Mouse (Mus musculus) layer of hippocampus, postnatal 25 days (tissue): Measurements from ENCODE around the gene C1ql1. TPM values are rescaled to one million over a fixed set of nuclear protein-coding genes. Genes with fewer than 3 reads are reported as not detected.
"Not testable (repeated sequence)": the region's sequence is repeated elsewhere in the genome, so short reads cannot be mapped to it uniquely, and the experiment has no call there.

ENCODE experiments used
- DNase-seq, 2 experiments: peaks; one replicate each; pipeline ENCODE4 v3.0.0; 2022; ENCODE audit warnings: mixed read lengths in 2 of 2, low spot score in 1 of 2; ENCODE audit errors: extremely low spot score in 1 of 2
- total RNA-seq, 2 experiments: library from RNA; stranded (reverse); gene quantifications; 2 replicates each; pipeline ENCODE4 v1.2.3; 2021

The C1ql1 gene
- total RNA-seq = 10 to 100 TPM; 20.7 to 24.6 TPM

DNA sequence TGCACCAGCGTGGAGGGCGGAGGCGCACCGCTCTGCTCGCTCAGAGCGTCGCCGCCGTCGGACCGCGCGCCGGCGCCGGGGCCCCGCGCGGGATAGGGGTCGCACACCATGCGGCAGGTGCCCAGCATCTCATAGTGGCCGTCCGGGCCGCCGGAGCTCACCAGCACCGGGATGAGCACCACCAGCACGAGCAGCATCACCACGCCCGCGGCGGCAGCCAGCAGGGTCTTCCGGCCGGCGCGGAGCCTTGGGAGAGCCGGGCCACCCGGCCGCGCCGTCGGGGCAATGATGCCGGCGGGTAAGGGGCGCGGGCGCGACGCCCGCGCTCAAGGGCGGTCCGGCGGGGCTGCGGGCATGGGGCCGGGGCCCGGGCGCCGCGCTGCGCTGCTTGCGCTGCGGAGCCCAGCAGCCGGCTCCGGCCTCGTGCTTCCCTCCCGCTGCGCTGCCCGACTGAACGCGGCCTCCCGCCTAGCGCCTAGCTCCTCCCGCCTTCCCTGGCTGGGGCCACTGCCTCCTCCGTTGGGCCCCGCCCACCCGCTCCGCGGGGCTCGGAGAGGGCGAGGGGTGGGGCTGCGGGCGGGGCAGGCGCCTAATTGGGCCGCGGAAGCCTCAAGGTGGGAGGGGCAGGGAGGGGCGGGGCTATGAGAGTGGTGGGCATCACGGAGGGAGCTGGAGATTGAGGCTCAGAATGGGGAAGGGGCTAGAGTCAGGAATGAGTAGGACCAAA, at the start of gene C1ql1:
TSS of gene C1ql1 (minus strand) at position 424 of the 727 bp plus-strand sequence.
- DNase-seq = peak in 1 of 2 experiments; percentile 51

DNA sequence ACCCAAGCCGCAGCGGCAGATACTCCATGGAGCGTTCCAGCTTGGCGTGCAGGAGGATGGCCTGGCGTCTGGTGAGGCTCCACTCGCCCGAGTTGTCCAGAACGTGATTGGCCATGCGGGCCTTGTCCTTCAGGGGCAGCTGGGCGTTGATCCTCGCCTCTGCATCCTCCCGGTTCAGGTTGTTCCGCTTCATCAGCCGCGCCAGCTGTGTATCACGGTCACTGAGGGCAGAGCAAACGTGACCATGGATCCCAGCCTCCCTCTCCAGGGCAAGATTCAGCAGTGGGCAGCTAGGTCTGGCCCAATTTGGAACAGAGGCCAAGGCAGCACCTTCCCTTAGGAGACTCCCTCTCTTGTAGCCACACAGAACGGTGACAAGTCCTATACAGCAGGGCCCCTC, 48.5 kb upstream of the C1ql1 start:
- DNase-seq = no peak

DNA sequence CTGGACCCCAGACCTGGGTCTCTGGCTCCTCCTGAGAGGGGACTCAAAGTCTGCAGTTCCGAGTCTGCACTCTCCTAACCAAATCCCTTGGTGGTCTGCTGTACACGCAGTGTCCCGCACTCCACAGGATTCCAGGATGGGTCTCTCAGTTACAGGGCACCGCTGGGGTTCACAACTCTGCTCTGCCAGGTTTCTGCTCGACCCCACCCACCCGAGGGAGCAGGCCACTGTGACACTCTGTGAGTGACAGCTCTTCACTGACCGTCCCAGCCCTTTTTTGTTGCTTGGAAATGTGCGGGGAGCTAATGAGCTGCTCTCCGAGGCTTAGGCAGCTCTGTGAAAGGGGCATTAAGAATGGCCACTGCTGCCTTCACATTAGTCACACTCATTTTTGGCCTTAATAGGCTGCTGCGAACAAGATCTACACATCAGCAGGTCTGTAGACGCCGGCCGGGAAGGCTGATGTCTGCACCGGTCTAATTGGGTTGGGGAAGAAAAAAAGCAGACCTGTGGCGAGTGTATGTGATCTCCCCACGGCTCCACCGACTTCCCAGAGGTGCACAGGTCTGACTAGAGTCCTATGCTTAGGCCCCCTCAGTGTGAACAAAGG, 47.0 kb upstream of the C1ql1 start:
- no peak for DNase-seq

DNA sequence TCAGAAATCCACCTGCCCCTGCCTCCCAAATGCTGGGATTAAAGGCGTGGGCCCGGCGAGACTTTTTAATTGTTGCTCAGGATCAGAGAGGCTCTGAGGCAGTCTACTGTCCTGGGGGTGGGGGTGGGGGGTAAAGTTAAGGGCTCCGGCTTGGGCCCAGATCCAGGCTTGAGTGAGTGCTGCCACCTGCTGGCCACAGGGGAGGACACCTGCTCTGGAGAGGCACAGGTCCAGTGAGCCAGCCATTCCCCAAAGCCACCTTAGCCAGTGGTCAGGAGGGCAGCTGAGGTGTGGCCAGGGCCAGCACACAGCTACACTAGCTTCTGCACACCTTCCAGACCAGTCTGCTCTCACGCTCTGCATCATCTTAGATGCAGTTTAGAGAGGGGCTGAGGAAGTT, 46.5 kb upstream of the C1ql1 start:
- peak; percentile 59 to 87 for DNase-seq

DNA sequence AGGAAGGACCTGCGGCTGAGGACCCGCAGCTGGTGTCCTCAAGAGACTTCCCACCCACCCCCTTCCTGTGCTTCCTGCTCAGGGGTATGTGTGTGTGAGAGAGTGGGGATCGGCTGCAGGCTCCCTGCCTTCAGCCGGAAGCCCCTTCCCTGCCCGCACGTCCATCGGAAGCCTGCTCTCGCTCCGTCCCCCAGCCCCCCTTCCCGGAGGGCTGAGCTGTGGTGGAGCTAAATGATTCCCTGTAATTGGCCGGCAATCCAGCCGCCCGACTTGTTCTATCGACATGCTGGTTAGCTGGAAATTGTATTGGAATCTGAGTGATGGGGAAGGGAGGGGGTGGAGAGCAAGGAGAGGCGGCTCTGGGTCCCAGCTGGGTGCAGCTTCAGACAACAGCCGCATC, 45.2 kb upstream of the C1ql1 start:
- no peak for DNase-seq

DNA sequence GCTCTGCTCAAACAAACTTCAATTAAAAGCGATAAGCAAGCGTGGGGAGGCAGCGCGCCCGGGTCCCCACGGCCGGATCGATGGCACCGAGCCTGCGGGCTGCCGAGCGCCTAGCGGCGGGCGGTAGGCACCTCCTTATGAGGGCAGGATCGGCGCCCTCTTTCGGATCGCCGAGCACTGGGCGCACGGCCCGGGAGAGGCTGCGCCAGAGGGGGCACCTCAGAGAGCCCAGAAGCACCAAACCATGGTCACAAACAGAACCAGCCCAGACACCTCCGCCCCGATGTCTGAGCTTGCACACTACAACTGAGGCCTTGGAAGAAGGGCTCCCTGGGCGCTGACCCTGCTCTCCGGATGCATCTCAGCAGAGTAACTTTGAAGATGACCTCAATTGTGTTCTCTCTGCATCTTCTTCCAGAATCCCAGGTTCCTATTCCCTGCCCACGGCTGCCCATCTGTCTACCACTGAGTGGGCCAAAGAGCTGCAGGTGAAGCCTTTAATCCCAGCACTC, 43.7 kb upstream of the C1ql1 start:
- peak in 1 of 2 experiments; percentile 53 for DNase-seq

DNA sequence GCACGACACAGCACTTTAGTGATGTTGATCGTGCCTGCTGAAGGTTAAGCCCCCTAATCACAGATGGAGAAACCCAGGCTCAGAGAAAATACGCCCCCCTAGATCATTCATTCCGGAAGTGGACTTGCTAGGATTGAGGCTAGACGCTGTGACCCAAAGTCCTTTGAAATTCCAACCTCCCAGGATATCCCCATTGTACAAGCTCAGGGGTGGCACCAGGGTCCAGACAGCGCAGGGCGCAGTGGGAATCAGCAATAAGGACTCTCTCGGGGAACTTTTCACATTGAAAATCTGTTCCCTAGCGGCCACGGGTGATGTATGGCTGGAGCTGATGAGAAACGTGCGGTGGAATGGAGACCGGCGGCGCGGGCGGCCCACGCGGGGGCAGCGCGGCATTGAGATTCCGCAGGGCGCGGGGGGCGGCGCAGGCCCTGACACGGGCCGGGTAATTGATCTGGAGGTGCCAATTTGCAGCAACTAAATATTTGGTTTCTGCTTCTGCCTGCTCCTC, 43.2 kb upstream of the C1ql1 start:
- DNase-seq = no peak

DNA sequence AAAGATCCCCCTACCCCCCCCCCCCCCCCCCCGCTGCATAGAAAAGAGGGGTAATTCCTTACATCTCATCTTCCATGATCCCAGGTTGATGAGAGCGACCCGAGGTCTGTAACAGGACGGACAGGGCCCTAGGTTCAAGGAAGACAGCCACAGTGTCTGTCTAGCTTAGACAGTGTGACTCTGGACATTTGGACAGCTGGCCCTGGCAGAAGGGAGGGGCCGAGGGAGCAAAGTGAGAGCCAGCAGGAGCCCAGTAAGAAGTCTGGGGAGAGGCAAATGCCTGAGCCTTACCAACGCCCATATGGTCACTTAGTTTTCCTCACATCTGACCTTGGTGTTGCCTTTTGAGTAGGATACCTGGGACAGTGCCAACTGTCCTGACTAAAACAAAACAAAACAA, 38.7 kb upstream of the C1ql1 start:
- no peak for DNase-seq

DNA sequence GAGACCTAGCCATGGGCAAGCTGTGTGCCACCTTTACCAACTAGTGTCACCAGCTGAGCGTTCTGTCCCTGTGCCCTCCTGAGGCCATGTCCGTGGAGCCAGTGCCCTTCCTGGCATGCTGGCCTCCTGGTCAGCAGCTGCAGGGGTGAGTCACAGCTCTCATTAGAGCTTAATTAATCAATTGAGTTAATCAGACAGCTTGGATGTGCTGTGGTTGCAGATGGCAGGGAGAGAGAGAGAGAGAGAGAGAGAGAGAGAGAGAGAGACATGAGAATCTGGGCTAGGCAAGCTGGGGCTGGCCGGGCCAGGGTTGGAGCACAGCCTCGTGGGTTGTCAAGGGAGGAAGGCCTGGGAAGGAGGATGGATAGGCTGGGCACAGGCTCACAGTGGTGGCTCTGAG, 38.1 kb upstream of the C1ql1 start:
- no peak for DNase-seq

DNA sequence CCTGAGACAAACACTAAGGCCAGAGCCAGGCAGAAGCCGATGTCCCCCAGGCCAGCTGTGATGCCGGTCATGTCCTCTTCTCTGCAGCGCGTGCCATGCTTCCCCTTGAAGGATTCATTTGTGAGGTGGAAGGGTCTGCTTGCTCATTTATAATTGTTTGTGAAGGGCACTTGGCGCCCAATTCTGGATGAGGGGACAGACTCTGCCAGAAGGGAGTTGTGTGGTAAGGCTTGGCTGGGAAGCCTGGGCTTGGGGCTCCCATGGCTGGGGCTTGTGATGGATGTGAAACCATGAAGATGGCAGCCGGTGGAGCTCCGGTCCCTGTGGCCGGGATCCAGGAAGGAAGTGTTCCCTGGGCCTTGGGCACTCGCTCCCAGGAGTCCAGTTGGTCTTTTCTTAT, 37.6 kb upstream of the C1ql1 start:
- DNase-seq = no peak

DNA sequence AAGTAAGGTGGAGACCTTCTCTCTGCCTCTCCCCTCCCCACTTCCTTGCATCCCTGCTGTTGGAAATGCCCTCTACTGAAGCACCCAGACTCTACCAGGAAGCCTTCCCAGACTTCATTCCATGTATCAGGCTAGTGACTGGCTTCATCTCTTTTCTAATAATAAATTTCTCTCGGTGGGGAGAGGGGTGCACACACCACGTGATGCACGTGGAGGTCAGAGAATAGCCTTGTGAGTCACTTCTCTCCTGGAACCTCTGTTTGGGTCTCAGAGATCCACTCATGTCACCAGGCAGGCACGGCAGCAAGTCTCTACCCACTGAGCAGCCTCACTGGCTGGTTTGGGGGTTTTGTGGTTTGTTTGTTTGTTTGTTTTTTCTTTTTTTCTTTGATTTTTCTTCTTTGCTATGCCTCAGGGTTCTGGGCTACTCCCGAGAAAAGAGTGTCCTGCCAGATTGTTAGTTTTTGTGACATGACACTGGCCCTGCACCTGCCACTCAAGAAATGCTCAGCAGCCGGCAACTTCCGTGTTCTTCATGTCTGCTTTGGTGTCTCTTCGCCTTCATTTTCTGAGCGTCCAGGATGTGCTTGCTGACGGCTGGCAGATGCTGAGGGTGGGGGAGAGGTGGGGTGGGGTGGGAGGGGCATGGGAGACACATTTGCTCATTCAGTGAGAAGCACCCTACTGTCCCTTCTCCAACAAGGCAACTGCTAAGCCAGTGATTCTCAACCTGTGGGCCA, 34.8 kb upstream of the C1ql1 start:
- DNase-seq = no peak

DNA sequence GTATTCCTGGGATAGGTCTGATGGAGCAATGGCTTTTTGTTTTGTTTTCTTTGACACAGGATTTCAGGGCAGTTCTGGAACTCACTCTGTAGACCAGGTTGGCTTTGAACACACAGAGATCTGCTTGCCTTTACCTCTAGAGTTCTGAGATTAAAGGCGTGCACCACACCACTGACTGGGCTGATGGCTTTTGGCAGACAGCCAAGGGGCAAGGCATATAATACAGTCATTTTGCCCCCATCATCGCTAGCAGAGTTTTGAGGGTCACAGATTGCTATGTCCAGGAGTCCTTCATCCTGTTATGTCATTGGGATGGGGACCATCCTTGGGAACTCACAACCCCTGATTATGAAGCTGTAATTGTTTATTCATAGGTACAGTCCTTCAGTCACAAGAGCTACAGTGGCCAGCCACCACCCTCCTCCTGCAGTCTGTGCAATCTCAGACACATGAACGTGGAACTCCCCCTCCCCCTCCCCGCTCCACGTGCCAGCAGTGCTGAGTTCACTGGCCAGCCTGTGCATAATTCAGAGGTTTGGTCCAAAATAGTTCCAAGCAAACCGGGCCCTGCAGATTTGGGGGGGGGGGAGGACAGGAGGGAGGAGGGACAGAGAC, 31.7 kb upstream of the C1ql1 start:
- no peak for DNase-seq

DNA sequence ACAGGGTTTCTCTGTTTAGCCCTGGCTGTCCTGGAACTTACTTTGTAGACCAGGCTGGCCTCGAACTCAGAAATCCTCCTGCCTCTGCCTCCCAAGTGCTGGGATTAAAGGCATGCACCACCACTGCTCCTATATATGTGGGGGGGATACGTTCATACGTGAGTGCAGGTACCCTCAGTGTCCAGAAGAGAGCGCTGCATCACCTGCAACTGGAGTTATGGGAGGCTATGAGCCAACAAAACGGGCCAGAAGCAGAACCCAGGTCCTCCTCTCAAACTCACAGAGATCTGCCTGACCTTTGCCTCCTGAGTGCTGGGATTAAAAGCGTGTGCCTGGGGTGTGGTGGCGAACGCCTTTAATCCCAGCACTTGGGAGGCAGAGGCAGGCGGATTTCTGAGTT, 29.5 kb upstream of the C1ql1 start:
- DNase-seq = not testable (repeated sequence)

DNA sequence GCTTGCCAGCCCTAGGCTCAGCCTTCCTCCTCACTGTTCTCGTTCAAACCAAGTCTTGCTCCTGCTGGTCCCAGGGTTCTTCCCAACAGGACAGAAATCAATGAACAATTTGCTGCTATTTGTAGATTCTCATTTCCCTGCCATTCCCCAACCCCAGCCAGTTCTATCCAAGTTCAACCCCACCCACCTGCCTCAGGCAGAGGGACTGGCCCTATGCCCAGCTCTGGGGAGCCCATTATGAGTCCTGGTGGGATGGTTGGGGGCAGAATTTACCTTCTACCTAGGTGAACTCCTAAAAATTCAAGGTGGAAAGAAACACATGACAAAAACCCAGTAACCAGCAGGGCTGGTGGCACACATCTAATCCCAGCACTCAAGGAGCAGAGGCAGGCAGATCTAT, 25.8 kb upstream of the C1ql1 start:
- DNase-seq = no peak

DNA sequence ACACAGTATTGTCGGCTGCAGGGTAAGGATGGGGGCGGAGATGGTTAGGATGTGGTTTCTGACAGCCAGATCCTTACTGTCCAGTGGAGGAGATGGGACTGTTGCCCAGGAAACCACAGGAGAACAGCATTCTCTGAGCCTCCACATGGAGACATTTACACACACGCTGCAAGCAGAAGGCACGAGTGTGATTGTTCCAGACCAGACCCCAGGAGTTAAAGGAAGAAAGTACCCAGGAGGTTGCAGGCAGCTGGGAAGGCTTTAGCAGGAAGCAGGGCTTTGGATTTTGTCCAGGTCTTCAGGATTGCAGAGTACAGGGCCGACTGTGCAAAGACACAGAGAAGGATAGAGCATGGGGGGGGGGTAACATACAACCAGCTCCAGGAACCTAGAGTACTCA, 25.1 kb upstream of the C1ql1 start:
- DNase-seq = no peak

DNA sequence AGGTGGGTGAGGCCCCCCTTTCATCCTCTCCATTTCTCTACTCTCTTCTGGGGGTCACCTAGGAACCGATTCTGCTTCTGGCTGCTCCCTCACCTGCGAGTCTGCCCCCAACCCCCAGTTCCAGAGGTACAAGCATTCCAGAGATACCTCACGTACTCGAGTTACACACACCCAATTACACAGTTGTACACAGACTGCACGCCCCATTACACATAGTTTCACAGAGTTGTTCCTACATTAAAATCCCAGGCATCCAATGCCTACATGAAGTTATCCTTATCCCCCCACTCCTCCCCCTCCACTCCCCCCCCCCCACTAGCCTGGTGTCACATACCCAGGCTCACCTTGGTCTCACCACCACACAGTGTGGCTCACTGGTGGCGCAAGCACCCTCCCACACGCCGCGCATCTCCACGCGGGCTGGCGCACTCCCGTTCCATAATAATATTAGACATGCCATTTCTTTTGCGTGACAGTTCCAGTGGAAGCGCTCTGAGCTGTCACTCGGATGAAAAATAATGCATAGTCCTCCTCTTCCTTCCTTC, 18.1 kb upstream of the C1ql1 start:
- no peak for DNase-seq

DNA sequence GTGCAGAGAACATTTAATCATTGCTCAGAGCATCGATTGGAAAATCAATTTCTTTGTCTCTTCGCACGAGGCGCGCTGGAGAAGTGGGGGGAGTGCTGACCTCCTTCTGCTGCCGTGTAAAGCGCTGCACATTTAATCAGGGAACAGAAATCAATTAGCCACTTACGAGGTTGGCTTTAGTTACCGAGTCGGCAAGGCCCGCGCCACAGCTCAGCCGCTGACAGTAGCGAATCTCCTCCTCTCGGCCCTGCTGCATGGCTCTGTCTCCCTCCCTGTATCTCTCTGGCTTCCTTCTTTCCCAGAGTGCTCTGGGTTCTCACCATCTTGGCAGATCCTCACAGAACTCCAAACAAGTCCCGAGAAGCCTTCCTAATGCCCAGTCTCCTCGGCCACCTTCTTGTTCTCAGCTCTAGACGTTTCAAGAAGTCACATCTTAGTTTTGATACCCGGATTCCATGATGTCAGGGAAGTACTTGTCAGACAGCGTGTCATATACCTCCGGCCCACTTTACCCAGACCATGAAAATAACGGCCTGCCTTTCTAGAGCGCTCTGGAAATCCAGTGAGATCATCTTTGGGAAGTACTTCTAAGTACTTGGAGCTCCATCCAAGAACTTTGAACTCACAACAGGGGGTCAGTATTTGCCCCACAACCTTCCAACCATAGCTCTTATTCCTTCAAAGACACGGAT, 17.5 kb upstream of the C1ql1 start:
- no peak for DNase-seq

DNA sequence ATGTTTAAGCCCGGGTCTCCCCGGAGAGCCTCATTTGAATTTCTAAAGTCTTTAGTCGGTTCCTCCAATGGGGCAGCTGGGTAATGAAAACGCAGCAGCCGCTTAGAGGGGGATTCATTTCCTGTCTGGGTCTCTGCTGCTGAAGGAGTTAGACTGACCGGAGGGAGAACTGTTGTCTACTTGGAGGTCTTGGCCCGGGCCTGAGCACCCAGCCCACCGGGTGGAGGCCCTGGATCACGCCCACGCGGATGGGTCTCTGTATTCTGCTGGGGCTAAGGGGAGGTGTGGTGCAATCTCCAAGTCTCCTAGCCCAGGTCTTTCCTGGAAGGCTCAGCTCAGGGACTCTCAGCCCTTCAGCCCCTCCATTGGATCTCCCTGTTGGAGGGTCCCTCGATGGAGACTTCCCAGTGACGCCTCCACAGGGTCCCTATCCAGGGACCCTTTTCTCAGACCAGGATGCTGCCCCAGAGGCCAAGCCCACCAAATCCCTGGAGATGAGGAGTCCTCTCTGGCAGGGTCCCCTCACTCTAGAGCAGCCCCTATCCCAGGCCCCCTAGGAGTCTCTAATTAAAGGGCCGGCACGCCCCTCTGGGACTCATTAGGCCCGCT, 16.9 kb upstream of the C1ql1 start:
- no peak for DNase-seq

DNA sequence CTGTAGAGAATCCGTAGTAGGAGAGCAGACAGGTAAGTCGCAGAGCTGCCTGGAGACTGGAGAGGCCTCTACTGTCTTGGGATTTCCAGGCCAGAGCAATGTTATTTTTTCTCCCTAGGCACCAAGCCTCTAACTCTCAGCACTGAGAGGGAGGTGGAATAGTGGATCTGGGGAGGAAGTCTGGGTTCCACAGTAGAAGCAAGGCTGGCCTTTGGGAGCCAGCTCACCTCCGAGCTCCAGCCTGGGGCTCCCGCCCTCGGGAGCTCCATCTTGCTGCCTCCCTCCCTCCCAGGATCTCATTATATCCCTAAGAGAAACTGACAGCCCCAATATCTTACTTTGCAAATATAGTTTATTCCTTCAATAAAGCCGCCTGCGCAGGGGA, 16.4 kb upstream of the C1ql1 start:
- DNase-seq = no peak

DNA sequence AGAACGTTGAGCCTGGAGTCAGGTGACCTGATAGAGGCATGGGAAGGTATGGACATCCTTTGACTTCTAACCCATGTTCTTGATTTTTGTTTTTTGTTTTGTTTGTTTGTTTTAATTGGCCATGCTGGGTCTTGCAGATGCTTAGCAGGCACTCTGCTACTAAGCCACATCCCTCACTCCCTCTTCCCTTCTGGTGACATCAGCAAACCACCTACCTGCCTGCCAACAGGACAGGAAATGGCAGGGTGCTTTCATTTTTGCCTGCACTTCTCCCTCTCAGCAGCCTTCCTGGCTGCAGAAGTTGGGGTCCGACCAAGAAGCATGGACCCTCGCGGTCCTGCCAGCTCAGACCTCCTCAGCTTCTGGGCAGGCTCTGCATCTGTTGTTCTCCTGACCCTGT, 14.6 kb upstream of the C1ql1 start:
- DNase-seq = no peak
